Mouse (Mus musculus) stomach, embryonic 15.5 days (tissue): Measurements from ENCODE around the gene Vps37d. TPM values are rescaled to one million over a fixed set of nuclear protein-coding genes. Genes with fewer than 3 reads are reported as not detected.

Source experiments
- ATAC-seq: fragments of 200-750 bp; cut with Nextera tagmentation; 2 replicates; pipeline ENCODE4 v1.8.0; 2017; ENCODE audit warnings: low read depth, moderate number of reproducible peaks, moderate TSS enrichment; ENCODE audit not compliant: insufficient read depth, low FRiP score
- H3K27ac ChIP-seq: fragments of 300-500 bp; sonication (generic); 2 replicates; pipeline ENCODE4 v1.5.1; 2015; ENCODE audit warnings: mild to moderate bottlenecking, inconsistent platforms
- H3K27me3 ChIP-seq: fragments of 300-500 bp; sonication (generic); replicated peaks from 2 replicates; pipeline ENCODE4 v1.6.1; 2015; ENCODE audit warnings: inconsistent platforms
- H3K36me3 ChIP-seq: fragments of 300-500 bp; sonication (generic); 2 replicates; pipeline ENCODE4 v1.6.1; 2015; ENCODE audit warnings: inconsistent platforms
- H3K4me1 ChIP-seq: fragments of 300-500 bp; sonication (generic); 2 replicates; pipeline ENCODE4 v1.6.1; 2015; ENCODE audit warnings: inconsistent platforms
- H3K4me2 ChIP-seq: fragments of 300-500 bp; sonication (generic); 2 replicates; pipeline ENCODE4 v1.6.1; 2015; ENCODE audit warnings: mild to moderate bottlenecking, inconsistent platforms
- H3K4me3 ChIP-seq: fragments of 300-500 bp; sonication (generic); replicated peaks from 2 replicates; pipeline ENCODE4 v1.5.1; 2015; ENCODE audit warnings: inconsistent platforms
- H3K9ac ChIP-seq: fragments of 300-500 bp; sonication (generic); 2 replicates; pipeline ENCODE4 v1.6.1; 2015; ENCODE audit warnings: inconsistent platforms
- H3K9me3 ChIP-seq: fragments of 300-500 bp; sonication (generic); 2 replicates; pipeline ENCODE4 v1.6.1; 2016; ENCODE audit warnings: inconsistent platforms
- WGBS: fragments of 180-500 bp; shearing (Covaris S2); methylation state at CpG from one replicate; pipeline ENCODE4 v1.1.7; 2015; 5-methylcytosine and 5-hydroxymethylcytosine counted together
- polyA plus RNA-seq: library from polyadenylated mRNA; unstranded; fragments of >200 nt; fragmentation: Nextera tagmentation; extraction: Ambion mirVana; gene quantifications from 2 replicates; pipeline ENCODE4 v1.2.1, GENCODE M21; 2015

The Vps37d gene
- polyA plus RNA-seq, 1 experiment from 2014 or later: 7.3 TPM

GRCm38 (mm10) chr5:135024665-135025224 is 53.3 kb downstream of the Vps37d start:
- H3K9ac ChIP-seq: no peak overlapping the region

GRCm38 (mm10) chr5:135023344-135024173 is 54.5 kb downstream of the Vps37d start, which contains the start of gene Stx1a:
Gene Stx1a (plus strand): TSS chr5:135023482.
- Histone ChIP-seq H3K36me3 (no peaks in the 10 kb centered on the region), H3K4me2 (peak within 1 kb of the TSS; percentile 94), H3K27me3 (no peaks in the 10 kb centered on the region), H3K4me3 (peak within 1 kb of the TSS; percentile 69), H3K4me1 (peaks cover 35% of the 10 kb centered on the region), H3K9me3 (no peaks in the 10 kb centered on the region), H3K27ac (peak within 1 kb of the TSS; percentile 51; the same call in 1 of the 2 replicates), H3K9ac (peak within 1 kb of the TSS; percentile 69)
- under 1% methylated on average over 47 of the region's 61 CpGs for WGBS
- peak; percentile 90 for ATAC-seq

More at GRCm38 (mm10) chr5:135024665-135025224, 53.3 kb downstream of the Vps37d start:
- no peaks in the 10 kb centered on the region for H3K36me3 ChIP-seq
- H3K9me3 ChIP-seq: no peaks in the 10 kb centered on the region
- ATAC-seq: no peak
- peak overlapping the region; percentile 94 for H3K4me2 ChIP-seq
- H3K27me3 ChIP-seq: no peaks in the 10 kb centered on the region
- H3K27ac ChIP-seq: no peak overlapping the region
- 36% methylated on average over 11 of the region's 11 CpGs for WGBS
- peaks cover 44% of the 10 kb centered on the region for H3K4me1 ChIP-seq
- H3K4me3 ChIP-seq: peak overlapping the region; percentile 69

Other genes starting within 250 kb of the Vps37d start
- gene Tmem270, start 171.5 kb downstream of the Vps37d start, polyA plus RNA-seq: not detected in 2 replicates
- 7.9 and 22.3 TPM in 2 replicates for gene Cldn13, start 162.7 kb downstream of the Vps37d start, polyA plus RNA-seq
- 20.9 and 21.0 TPM in 2 replicates for gene Mettl27, start 145.9 kb downstream of the Vps37d start, polyA plus RNA-seq
- 54.5 and 58.6 TPM in 2 replicates for gene Cldn4, start 131.3 kb downstream of the Vps37d start, polyA plus RNA-seq
- 120 and 147 TPM in 2 replicates for gene Cldn3, start 92.1 kb downstream of the Vps37d start, polyA plus RNA-seq
- gene Abhd11, start 69.1 kb downstream of the Vps37d start, polyA plus RNA-seq: 70.9 and 78.9 TPM in 2 replicates
- gene Stx1a, start 54.8 kb downstream of the Vps37d start, polyA plus RNA-seq: 11.8 and 12.3 TPM in 2 replicates
- 28.9 and 33.5 TPM in 2 replicates for gene Dnajc30, start 14.1 kb downstream of the Vps37d start, polyA plus RNA-seq
- gene Bud23, start 13.3 kb downstream of the Vps37d start, polyA plus RNA-seq: 98.6 and 112 TPM in 2 replicates
- 5.8 and 7.5 TPM in 2 replicates for gene Mlxipl, start 11.6 kb upstream of the Vps37d start, polyA plus RNA-seq
- gene Tbl2, start 71.4 kb upstream of the Vps37d start, polyA plus RNA-seq: 20.9 and 27.0 TPM in 2 replicates
- gene Bcl7b, start 90.0 kb upstream of the Vps37d start, polyA plus RNA-seq: 48.4 and 56.0 TPM in 2 replicates
- 37.3 and 40.1 TPM in 2 replicates for gene Baz1b, start 109.0 kb upstream of the Vps37d start, polyA plus RNA-seq
- 0.90 and 1.4 TPM in 2 replicates for gene Fzd9, start 173.0 kb upstream of the Vps37d start, polyA plus RNA-seq